Mouse (Mus musculus) midbrain, postnatal 0 days (tissue): Measurements from ENCODE around the gene Tmem63b. TPM values are rescaled to one million over a fixed set of nuclear protein-coding genes. Genes with fewer than 3 reads are reported as not detected.
A peak's percentile ranks its signal among the peaks of the same experiment; 100 is the strongest.

Experiments used
- ATAC-seq: fragments of 200-750 bp; cut with Nextera tagmentation; 2 replicates; pipeline ENCODE4 v1.8.0; 2017; ENCODE audit warnings: moderate number of reproducible peaks, mild to moderate bottlenecking, moderate TSS enrichment, moderate library complexity; ENCODE audit not compliant: low FRiP score
- DNase-seq: peaks from one replicate; pipeline ENCODE4 v3.0.0-alpha.2; 2015; ENCODE audit warnings: low spot score
- H3K27ac ChIP-seq: fragments of 300-500 bp; sonication (generic); 2 replicates; pipeline ENCODE4 v1.5.1; 2014; ENCODE audit warnings: low read depth, mild to moderate bottlenecking, low read length, mixed read lengths
- H3K27me3 ChIP-seq: fragments of 300-500 bp; sonication (generic); 2 replicates; pipeline ENCODE4 v1.6.1; 2014; ENCODE audit warnings: low read length, control low read depth, mixed read lengths; ENCODE audit not compliant: insufficient read depth
- H3K36me3 ChIP-seq: fragments of 300-500 bp; sonication (generic); 2 replicates; pipeline ENCODE4 v1.6.1; 2014; ENCODE audit warnings: low read length, control low read depth, mixed read lengths; ENCODE audit not compliant: insufficient read depth
- H3K4me1 ChIP-seq: fragments of 300-500 bp; sonication (generic); 2 replicates; pipeline ENCODE4 v1.6.1; 2014; ENCODE audit warnings: mild to moderate bottlenecking, control low read depth, antibody characterized with exemption, low read length, mixed read lengths; ENCODE audit not compliant: insufficient read depth
- H3K4me2 ChIP-seq: fragments of 300-500 bp; sonication (generic); 2 replicates; pipeline ENCODE4 v1.6.1; 2014; ENCODE audit warnings: low read depth, mild to moderate bottlenecking, low read length, mixed read lengths; ENCODE audit not compliant: poor library complexity, severe bottlenecking
- H3K4me3 ChIP-seq: fragments of 300-500 bp; sonication (generic); 2 replicates; pipeline ENCODE4 v1.5.1; 2014; ENCODE audit warnings: low read depth, mild to moderate bottlenecking, low read length, moderate library complexity
- H3K9ac ChIP-seq: fragments of 300-500 bp; sonication (generic); replicated peaks from 2 replicates; pipeline ENCODE4 v1.6.1; 2014; ENCODE audit warnings: mild to moderate bottlenecking, low read length, moderate library complexity, mixed read lengths; ENCODE audit not compliant: poor library complexity, severe bottlenecking
- H3K9me3 ChIP-seq: fragments of 300-500 bp; sonication (generic); 2 replicates; pipeline ENCODE4 v1.6.1; 2016; ENCODE audit warnings: low read length, control low read depth
- CTCF ChIP-seq: IDR thresholded peaks from 2 replicates; pipeline ENCODE4 v1.5.1; 2016; ENCODE audit warnings: antibody characterized with exemption, mild to moderate bottlenecking
- WGBS: fragments of 180-500 bp; shearing (Covaris S2); extraction: QIAGEN DNeasy Blood & Tissue Kit; methylation state at CpG from one replicate; pipeline ENCODE4 v1.1.7; 2014; 5-methylcytosine and 5-hydroxymethylcytosine counted together
- polyA plus RNA-seq: library from polyadenylated mRNA; unstranded; fragments of >200 nt; fragmentation: Nextera tagmentation; extraction: Ambion mirVana; gene quantifications from 2 replicates; pipeline ENCODE4 v1.2.1, GENCODE M21; 2015
- total RNA-seq: library from RNA; depleted of rRNA; stranded (reverse); fragments of >200 nt; gene quantifications from 2 replicates; pipeline ENCODE4 v1.2.3, GENCODE M21; 2014

The Tmem63b gene
- total and polyA plus RNA-seq, 2 experiments from 2014 or later, result 149 to 213 TPM

- Histone ChIP-seq H3K4me2 (peak within 1 kb of the TSS; percentile 76), H3K9ac (peak within 1 kb of the TSS; percentile 89), H3K27ac (peak within 1 kb of the TSS; percentile 89), H3K36me3 (no peaks in the 10 kb centered on the region), H3K4me3 (peak within 1 kb of the TSS; percentile 70), H3K27me3 (no peaks in the 10 kb centered on the region), H3K9me3 (no peaks in the 10 kb centered on the region), H3K4me1 (peaks cover 15% of the 10 kb centered on the region)
- 1% methylated on average over 34 of the region's 50 CpGs for WGBS
- TF ChIP-seq CTCF, result peak; percentile 33
- ATAC-seq (peak; percentile 79), DNase-seq (peak; percentile 93)
Measured at GRCm38 (mm10) chr17:45686093-45686619, 549 bp downstream of the Tmem63b start, which contains the start of gene Mrpl14. Mrpl14 (plus strand) TSS chr17:45686322.

GRCm38 (mm10) chr17:45685171-45686092, 1.3 kb downstream of the Tmem63b start:
- peak overlapping the region; percentile 89 for H3K27ac ChIP-seq
- no peaks in the 10 kb centered on the region for H3K27me3 ChIP-seq
- peak overlapping the region; percentile 89 for H3K9ac ChIP-seq
- DNase-seq, result peak; percentile 52
- peak overlapping the region; percentile 70 for H3K4me3 ChIP-seq
- peak overlapping the region; percentile 76 for H3K4me2 ChIP-seq
- ATAC-seq, result peak; percentile 45
- under 1% methylated on average over 51 of the region's 58 CpGs for WGBS
- no peaks in the 10 kb centered on the region for H3K36me3 ChIP-seq
- TF ChIP-seq CTCF, result no peak
- peaks cover 15% of the 10 kb centered on the region for H3K4me1 ChIP-seq
- H3K9me3 ChIP-seq, result no peaks in the 10 kb centered on the region

GRCm38 (mm10) chr17:45684667-45685131, 2.0 kb downstream of the Tmem63b start:
- DNase-seq (peak; percentile 26), ATAC-seq (0 out of 2 replicates have a peak, but pooled peaks have one; percentile 8)
- WGBS, result 22% methylated on average over 14 of the region's 14 CpGs

GRCm38 (mm10) chr17:45682843-45683242, 3.9 kb downstream of the Tmem63b start:
- Histone ChIP-seq H3K36me3 (peaks cover 17% of the 10 kb centered on the region; the same call in 1 of the 2 replicates), H3K9ac (no peak overlapping the region), H3K9me3 (no peaks in the 10 kb centered on the region), H3K27me3 (no peaks in the 10 kb centered on the region), H3K4me1 (peaks cover 15% of the 10 kb centered on the region), H3K27ac (no peak overlapping the region), H3K4me3 (no peak overlapping the region), H3K4me2 (no peak overlapping the region)
- WGBS, result 92% methylated on average over 4 of the region's 4 CpGs
- ATAC-seq (no peak), DNase-seq (no peak)
- TF ChIP-seq CTCF, result no peak

More at GRCm38 (mm10) chr17:45684667-45685131, 2.0 kb downstream of the Tmem63b start:
- Histone ChIP-seq H3K27ac (peak overlapping the region; percentile 89), H3K4me1 (peaks cover 15% of the 10 kb centered on the region), H3K4me2 (peak overlapping the region; percentile 76), H3K9ac (peak overlapping the region; percentile 89), H3K4me3 (peak overlapping the region; percentile 70), H3K27me3 (no peaks in the 10 kb centered on the region), H3K36me3 (0 out of 2 replicates have a peak, but pooled peaks cover 1% of the 10 kb centered on the region), H3K9me3 (no peaks in the 10 kb centered on the region)
- no peak for TF ChIP-seq CTCF

GRCm38 (mm10) chr17:45681588-45681987, 5.1 kb downstream of the Tmem63b start:
- ATAC-seq (no peak), DNase-seq (peak; percentile 25)
- no peak overlapping the region for H3K4me2 ChIP-seq
- peaks cover 25% of the 10 kb centered on the region for H3K36me3 ChIP-seq
- no peak overlapping the region for H3K9ac ChIP-seq
- no peaks in the 10 kb centered on the region for H3K9me3 ChIP-seq
- WGBS, result 94% methylated on average over 1 of the region's 1 CpGs
- peak; percentile 69 for TF ChIP-seq CTCF
- no peak overlapping the region for H3K4me3 ChIP-seq
- peaks cover 4% of the 10 kb centered on the region; the same call in 1 of the 2 replicates for H3K4me1 ChIP-seq
- H3K27me3 ChIP-seq, result no peaks in the 10 kb centered on the region
- H3K27ac ChIP-seq, result no peak overlapping the region
